Mouse (Mus musculus) kidney, postnatal 10 days (tissue): ENCODE measurements around the gene Eml5.

ENCODE experiments used
- DNase-seq: peaks from one replicate; pipeline ENCODE4 v3.0.0; 2021; ENCODE audit warnings: mixed read lengths

Eml5 gene

GRCm38 (mm10) chr12:98833901-98834300 lies 67.4 kb downstream of the Eml5 start:
- DNase-seq, result no peak

GRCm38 (mm10) chr12:98832929-98833598 lies 68.2 kb downstream of the Eml5 start:
- no peak for DNase-seq

- DNase-seq, result no peak
Observed at GRCm38 (mm10) chr12:98831122-98831521, 70.2 kb downstream of the Eml5 start.

DNA sequence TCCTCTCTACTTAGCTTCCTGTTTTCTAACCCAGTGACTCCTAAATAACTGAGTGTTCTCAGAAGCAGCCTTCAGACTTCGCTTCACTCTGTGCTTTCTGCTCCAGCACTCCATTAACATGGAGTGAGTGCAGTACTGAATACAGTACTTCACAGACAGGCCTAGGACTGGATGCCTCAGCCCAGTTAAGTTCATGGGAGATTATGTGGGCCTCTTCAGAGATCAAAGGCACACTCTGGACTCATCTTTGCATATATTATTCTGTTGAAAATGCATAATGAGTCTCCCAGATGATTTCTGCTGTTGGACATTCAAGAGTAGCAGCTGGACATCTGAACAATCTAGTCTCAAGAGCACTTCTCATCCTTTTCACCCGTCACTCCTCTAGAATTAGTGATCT lies 80.5 kb downstream of the Eml5 start:
- no peak for DNase-seq

- no peak for DNase-seq
Observed at GRCm38 (mm10) chr12:98804078-98804748, 97.1 kb downstream of the Eml5 start.

- no peak for DNase-seq
Observed at GRCm38 (mm10) chr12:98802245-98802644, 99.0 kb downstream of the Eml5 start.

DNA sequence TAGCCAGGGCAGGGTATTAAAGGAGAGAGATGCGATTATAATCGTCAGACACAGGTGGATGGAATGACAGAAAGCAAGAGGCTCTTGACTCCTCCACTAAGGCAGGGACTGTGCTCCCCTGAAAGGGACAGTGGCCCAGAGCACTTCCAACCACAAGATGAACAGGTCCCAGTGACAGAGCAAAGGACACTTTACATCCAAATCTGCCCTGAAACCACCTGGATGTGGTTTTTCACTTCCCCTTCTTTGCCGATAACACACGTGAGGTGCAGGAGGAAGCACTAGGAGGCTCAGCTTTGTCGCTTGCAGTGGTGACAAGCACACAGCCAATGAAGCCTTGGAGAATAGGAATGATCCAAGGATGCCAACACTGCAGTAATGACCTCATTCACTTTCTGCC lies 101.0 kb downstream of the Eml5 start:
- DNase-seq, result no peak

DNA sequence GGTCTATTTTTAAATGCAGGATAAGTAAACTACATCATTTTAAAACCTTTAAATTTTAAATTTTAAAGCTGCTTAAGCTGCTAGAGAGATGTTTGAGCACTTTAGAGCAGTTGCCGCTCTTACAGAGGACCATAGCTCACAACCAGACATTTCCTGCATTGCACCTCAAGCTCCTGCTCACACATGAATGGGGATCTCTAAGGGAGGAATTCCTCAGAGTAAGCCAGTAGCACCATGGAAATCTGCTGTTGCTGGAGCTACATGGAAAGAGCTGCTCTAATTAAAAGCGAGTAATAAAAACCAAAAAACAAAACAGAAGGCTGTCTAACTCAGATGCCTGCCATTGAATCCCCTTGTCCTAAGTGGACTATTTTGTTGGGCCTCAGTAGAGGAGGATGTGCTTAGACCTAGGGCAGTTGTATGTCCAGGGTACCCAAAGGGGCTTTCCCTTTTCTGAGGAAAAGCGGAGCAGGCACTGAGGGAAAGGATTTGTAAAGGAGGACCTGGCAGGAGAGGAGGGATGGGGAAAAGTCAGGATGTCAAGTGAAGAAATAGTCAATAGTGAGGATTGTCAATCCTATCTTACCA lies 105.5 kb downstream of the Eml5 start:
- DNase-seq, result no peak

DNA sequence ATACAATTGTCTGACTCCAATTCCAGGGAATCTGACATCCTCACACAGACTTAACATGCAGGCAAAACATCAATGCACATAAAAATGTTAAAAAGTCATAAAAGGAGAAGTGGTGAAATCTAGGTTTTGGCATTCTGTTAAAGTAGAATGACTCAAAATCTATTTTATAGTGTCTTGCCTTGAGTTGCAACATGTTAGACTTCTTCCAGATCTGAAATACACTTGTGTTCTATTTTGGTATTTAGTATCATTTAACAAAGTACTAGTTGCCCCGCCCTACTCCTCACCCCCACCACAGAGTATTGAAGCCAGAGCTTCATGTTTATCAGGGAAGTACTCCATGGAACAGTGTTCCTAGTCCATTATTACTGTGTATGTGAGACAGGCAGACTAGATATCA lies 117.0 kb downstream of the Eml5 start:
- DNase-seq, result no peak

DNA sequence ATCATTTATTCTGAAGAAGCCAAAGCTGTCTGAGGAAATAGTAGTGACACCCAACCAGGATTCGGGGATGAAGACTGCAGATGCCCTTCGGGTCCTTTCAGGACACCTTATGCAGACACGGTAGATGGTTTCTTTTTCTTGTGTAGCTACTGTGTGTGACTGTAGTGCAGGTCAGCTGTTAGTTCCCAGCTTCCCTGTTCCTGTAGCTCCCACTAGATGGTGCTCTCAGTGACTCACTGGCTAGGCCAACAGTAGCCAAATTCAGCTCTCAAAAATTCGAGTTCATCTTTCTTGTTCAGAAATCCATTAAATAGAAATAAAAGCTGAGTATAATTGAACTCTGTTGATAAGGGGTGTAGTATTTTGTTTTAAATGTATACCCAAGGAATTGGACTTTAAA lies 122.1 kb downstream of the Eml5 start:
- DNase-seq, result peak; percentile 46

DNA sequence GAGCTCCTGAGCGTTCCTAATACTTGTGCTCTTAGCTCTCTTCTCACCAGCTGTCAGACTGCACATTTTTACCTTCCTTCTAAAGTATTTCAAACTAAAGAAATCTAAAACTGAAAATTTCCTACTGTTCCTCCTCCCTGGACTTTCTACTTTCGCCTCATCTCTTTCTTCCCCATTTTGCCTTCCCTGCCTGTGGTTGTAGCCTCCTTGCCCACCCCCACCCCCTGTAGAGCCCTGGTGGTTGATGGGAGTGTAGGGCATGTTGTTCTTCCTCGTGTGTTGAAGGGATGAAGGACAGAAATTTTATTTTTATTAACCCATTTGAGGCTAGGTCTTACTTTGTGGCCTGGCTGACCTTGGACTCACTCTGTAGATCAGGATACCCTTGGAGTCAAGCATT lies 123.8 kb downstream of the Eml5 start:
- no peak for DNase-seq

DNA sequence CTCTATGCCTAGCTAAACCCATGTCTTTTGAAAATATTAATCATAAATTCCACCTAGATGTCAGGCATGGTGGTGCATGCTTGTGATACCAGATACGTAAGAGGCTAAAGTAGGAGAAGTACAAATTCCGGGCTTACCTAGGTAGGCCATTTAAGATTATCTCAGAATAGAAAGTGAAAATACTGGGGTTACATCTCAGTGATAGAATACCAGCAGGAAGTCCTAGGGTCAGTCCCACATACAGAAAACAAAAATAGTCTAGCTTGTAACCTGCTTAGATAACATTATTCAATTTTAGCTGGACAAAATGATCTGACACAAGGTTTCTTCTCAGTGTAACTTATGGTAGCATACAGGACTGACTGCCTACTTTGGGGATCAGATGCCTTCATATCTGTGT lies 135.0 kb downstream of the Eml5 start:
- no peak for DNase-seq

DNA sequence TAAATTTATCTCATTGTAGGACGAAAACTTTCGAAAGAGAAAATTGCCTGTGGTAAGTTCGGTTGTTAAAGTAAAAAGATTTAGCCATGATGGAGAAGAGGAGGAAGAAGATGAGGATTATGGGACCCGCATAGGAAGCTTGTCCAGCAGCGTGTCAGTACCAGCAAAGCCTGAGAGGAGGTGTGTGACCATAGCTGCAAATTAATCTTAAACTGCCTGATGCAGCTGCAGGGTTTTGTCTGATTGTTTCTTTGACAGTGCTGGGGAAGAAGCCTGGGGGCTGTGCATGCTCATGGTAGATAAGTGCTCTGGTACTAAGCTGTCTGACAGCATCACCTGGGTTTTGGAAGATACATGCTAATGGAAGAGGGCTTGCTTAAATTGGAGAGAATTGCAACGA lies 141.6 kb downstream of the Eml5 start:
- no peak for DNase-seq

DNA sequence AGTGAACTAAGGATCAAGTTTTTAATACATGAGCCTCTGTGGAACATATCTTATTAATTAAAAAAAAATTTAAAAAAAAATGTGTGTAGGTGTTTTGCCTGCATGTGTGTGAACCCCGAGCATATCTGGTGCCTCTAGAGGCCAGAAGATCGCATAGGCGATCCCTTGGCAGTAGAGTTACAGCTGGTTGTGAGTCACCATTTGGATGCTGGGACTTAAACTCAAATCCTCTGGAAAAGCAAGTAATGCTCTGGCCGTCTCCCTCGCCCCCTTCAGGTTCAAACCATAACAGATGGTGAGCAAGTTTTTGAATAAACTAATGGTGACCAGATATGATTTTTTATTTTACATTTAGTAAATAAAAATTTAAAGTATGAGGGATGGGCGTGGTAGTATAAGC lies 143.6 kb downstream of the Eml5 start:
- DNase-seq, result no peak

DNA sequence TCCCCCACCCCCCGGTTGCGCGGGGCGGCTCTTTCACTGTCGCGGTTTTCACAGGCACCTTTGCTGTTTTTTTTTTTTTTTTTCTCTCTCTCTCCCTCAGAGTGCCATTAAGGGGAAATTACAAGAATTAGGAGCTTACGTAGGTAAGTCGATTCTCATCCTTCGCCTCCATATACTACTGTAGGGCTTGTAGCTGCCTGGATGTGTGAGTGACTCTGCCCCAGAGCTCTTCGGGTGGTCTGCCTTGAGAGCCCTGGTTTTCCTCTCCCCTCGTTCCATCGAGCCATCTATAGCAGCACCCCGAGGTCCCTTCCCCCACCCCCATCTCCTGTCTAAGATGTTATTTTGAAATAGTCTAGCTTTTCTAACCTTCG lies 153.9 kb downstream of the Eml5 start:
- DNase-seq, result peak; percentile 28

DNA sequence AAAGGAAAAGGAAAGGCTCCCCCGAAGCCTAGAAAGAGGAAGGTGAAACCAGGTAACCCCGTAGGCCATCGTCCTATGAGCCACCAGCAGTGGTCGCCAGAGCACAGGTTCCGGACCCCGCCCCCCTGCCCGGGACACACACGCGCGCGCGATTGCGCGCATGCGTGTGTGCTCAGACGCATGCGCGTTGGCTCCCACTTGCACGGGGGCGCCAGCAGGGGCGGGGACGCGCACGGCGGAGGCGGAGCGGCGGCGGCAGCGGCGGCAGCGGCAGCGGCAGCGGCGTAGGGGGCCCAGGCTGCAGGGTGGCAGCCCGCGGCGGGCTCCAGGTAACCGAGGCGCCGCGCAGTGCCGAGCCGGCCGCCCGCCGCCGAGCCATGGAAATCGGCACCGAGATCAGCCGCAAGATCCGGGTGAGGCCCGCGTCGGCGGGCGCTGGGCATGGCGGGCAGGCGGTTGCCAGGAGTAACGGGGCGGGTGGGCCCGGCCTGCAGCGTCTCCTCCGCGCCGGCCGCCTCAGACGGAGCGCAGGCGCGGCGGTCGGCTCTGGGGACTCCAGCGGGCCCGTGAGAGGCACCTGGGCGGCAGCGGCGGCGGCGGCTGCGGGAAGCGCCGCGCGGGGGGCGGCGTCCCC lies 154.4 kb downstream of the Eml5 start, which contains the start of gene Zc3h14:
TSS of gene Zc3h14 (plus strand) at position 219 of the 634 bp plus-strand sequence.
- peak; percentile 97 for DNase-seq

DNA sequence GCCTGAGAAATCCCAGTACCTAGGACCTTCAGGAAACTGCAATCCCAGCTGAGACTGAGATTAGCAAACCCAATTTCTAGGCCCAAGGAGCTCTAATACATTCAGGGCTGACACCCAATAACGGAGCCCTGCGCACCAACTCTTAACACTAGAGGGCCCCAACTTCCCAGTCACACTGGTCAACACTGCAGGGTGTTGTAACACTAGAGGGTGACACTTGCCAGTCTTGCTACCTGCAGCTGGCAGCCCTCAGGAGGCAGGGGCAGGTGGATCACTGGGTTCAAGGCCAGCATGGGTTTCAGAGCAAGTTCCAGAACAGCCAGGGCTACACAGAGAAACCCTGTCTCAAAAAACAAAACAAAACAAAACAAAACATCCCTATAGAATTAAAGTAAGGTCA lies 155.2 kb downstream of the Eml5 start:
- peak; percentile 73 for DNase-seq

- DNase-seq, result no peak
Observed at GRCm38 (mm10) chr12:98745626-98746025, 155.7 kb downstream of the Eml5 start.

- DNase-seq, result no peak
Observed at GRCm38 (mm10) chr12:98741011-98741501, 160.2 kb downstream of the Eml5 start.

DNA sequence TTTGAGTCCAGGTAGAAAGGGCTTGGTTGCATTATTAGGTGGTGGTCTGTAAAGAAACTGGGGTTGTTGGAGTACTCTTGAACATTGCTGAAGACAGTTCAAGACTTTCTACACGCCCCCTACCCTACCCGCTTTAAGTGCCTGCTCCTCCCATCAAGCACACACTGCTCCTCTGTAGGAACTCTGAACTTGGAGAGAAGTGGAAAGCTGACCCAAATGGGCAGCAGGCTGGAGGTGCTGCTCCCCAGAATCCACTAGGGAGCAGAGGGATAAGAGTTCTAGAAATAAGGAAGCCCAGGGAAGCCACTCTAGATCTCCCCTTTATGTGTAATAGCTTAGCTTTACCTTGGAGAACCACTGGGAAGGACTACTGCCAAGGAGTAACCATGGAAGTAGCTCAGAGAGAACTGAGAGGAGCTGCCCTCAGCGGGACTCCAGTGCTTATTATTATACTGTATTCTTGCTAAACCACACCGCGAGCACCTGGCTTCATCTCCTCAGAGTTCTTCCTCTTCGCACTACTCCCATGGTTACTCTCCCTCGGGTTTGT lies 163.4 kb downstream of the Eml5 start:
- peak; percentile 34 for DNase-seq

GRCm38 (mm10) chr12:98736951-98737800 lies 164.1 kb downstream of the Eml5 start, which contains the start of gene Ptpn21:
Ptpn21 (minus strand) TSS chr12:98737405.
- DNase-seq, result peak; percentile 87
